Mouse (Mus musculus): ENCODE results near the gene Olfr769. TPM values are rescaled to one million over a fixed set of nuclear protein-coding genes. Genes with fewer than 3 reads are reported as not detected.

The Olfr769 gene
- not detected for total RNA-seq (2023)

GRCm38 (mm10) chr10:129117761-129118160 is at the start of gene Olfr769:
Olfr769 (minus strand) TSS chr10:129117861.

DNA sequence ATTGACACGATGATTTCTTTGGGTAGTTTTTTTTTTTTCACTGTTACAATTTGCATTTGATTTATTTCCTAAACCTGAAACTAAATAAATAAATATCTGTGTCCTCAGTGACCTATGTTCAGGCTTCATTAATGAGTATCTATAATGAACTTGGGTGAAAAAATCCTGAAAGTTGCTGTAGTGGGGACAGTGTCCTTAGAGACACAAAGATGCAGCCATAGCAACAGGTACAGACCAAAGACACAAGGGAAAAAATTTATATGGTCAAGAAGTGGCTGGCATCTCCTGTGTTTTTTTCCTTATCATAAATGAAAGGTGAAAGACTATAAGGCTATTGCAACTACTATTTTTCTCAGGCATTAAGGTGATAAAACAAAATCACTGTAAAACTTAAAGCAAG is 47.0 kb upstream of the Olfr769 start, which contains the start of gene Olfr771:
TSS of gene Olfr771 (minus strand) at position 101 of the 400 bp plus-strand sequence.

DNA sequence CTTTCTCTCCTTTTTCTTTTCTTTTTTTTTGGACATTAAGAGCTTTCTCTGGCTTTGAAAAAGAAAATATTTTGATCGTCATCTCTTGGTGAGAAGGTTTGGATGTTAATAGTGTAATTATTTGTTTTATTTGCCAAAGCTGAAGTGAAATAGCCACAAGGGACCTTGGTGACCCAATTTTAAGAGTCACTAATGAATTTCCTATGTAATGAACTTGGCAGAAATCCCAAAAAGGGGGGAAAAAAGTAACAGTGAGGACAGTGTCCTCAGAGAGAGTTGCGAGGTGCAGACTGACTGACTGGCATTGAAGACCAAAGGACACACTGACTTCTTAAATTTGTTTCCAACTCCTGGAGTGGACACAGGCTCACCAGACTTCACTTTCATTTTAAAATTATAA is 21.2 kb upstream of the Olfr769 start, which contains the start of gene Olfr770:
TSS of gene Olfr770 (minus strand) at position 101 of the 400 bp plus-strand sequence.

GRCm38 (mm10) chr10:129099275-129099674 is 18.4 kb downstream of the Olfr769 start, which contains the start of gene Olfr768:
Olfr768 (minus strand) TSS chr10:129099375.

DNA sequence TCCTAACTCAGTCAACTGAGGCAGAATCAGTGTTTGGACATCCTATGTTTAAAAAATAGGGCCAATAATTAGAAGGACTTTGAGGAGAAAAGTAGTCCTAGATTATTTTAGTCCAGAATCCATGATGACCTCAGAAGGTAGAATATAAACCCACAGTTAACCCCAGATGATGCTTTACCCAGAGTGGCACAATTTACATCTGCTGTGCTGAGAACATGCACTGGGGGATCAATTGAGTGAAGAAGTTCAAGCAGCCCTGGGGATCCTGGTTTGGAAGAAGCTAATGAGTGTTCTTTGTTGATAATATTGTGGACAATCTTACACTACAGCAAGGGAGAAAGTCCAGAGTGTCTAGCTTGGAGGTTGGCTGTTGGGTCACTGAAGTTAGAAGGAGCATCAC is 34.9 kb downstream of the Olfr769 start, which contains the start of gene Olfr767:
TSS of gene Olfr767 (minus strand) at position 101 of the 400 bp plus-strand sequence.

DNA sequence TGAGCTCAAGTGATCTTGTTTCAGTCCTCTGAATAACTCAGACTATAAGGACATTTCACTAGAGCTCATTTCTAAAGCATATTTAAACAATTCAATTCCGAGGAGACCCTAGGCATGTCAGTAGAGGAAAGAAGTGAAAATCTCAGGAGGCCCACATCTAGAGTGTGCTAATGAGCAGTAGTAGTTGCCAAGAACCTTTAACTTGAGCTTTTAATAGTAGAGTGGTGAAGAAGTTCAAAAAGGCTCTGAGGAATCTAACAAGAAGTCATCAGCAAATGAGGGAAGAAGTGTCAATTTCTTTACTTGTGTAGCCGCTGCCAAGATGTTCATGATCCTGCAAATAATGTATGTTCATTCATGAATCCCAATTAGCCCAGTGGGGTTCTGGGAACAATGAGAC is 48.8 kb downstream of the Olfr769 start, which contains the start of gene Olfr766-ps1:
TSS of gene Olfr766-ps1 (minus strand) at position 101 of the 400 bp plus-strand sequence.

Other genes starting within 250 kb of the Olfr769 start
- 10 to 100 TPM; 10.6 to 12.7 TPM for gene Gdf11, start 226.1 kb downstream of the Olfr769 start, total RNA-seq (2023)
- gene Cd63, start 216.9 kb downstream of the Olfr769 start, total RNA-seq (2023) = 1 to 10 TPM; 1.7 to 2.0 TPM
- 1 to 10 TPM; 5.9 to 8.7 TPM for gene Rdh5, start 195.0 kb downstream of the Olfr769 start, total RNA-seq (2023)
- 10 to 100 TPM; 76.0 to 97.4 TPM for gene Bloc1s1, start 193.8 kb downstream of the Olfr769 start, total RNA-seq (2023)
- 1 to 10 TPM; 5.7 to 6.4 TPM for gene Itga7, start 184.0 kb downstream of the Olfr769 start, total RNA-seq (2023)
- gene Mettl7b, start 156.9 kb downstream of the Olfr769 start, total RNA-seq (2023) = not detected
- gene Olfr9, start 128.4 kb downstream of the Olfr769 start, total RNA-seq (2023) = 1 to 10 TPM; 1.5 to 2.4 TPM
- under 1 TPM; 0.26 to 0.33 TPM for gene Olfr763, start 107.1 kb downstream of the Olfr769 start, total RNA-seq (2023)
- gene Olfr764-ps1, start 78.0 kb downstream of the Olfr769 start, total RNA-seq (2023) = not detected
- gene Olfr765, start 67.9 kb downstream of the Olfr769 start, total RNA-seq (2023) = not detected
- not detected for gene Olfr766-ps1, start 48.9 kb downstream of the Olfr769 start, total RNA-seq (2023)
- not detected for gene Olfr767, start 35.0 kb downstream of the Olfr769 start, total RNA-seq (2023)
- gene Olfr768, start 18.5 kb downstream of the Olfr769 start, total RNA-seq (2023) = not detected
- gene Olfr770, start 21.1 kb upstream of the Olfr769 start, total RNA-seq (2023) = not detected
- not detected for gene Olfr771, start 46.9 kb upstream of the Olfr769 start, total RNA-seq (2023)
- not detected for gene Olfr772, start 60.1 kb upstream of the Olfr769 start, total RNA-seq (2023)
- not detected for gene Olfr773, start 69.6 kb upstream of the Olfr769 start, total RNA-seq (2023)
- gene Olfr774, start 118.3 kb upstream of the Olfr769 start, total RNA-seq (2023) = not detected
- under 1 TPM in 1 of 2 experiments, not detected in 1; 0.20 TPM for gene Olfr775, start 130.6 kb upstream of the Olfr769 start, total RNA-seq (2023)
- not detected for gene Olfr776, start 141.3 kb upstream of the Olfr769 start, total RNA-seq (2023)
- gene Olfr777, start 153.6 kb upstream of the Olfr769 start, total RNA-seq (2023) = not detected
- not detected for gene Olfr780, start 200.3 kb upstream of the Olfr769 start, total RNA-seq (2023)
- not detected for gene Olfr781, start 211.0 kb upstream of the Olfr769 start, total RNA-seq (2023)
- not detected for gene Olfr782, start 231.0 kb upstream of the Olfr769 start, total RNA-seq (2023)